Mouse (Mus musculus) E14TG2a.4 (cell line): Measurements from ENCODE around the gene Tcap.

ENCODE experiments used
- H3K27me3 ChIP-seq: 2 replicates; pipeline ENCODE4 v1.6.1; 2014; ENCODE audit warnings: low read length, control low read depth; ENCODE audit not compliant: insufficient read depth
- H3K36me3 ChIP-seq: 2 replicates; pipeline ENCODE4 v1.6.1; 2014; ENCODE audit warnings: low read length, control low read depth; ENCODE audit not compliant: insufficient read depth
- H3K4me1 ChIP-seq: replicated peaks from 2 replicates; pipeline ENCODE4 v1.6.1; 2014; ENCODE audit warnings: low read depth, low read length, control low read depth
- H3K4me3 ChIP-seq: replicated peaks from 2 replicates; pipeline ENCODE4 v1.5.1; 2014; ENCODE audit warnings: mild to moderate bottlenecking, low read length
- H3K9me3 ChIP-seq: 2 replicates; pipeline ENCODE4 v1.6.1; 2014; ENCODE audit warnings: low read length, control low read depth
- CTCF ChIP-seq: conservative IDR thresholded peaks from 2 replicates; pipeline ENCODE4 v1.5.1; 2014; ENCODE audit warnings: low read length
- NANOG ChIP-seq: IDR thresholded peaks from 2 replicates; pipeline ENCODE4 v1.6.1; 2014; ENCODE audit warnings: borderline replicate concordance, low read length, mixed read lengths
- POU5F1 ChIP-seq: IDR thresholded peaks from 2 replicates; pipeline ENCODE4 v1.6.1; 2014; ENCODE audit warnings: low read length, borderline replicate concordance

Tcap gene

DNA sequence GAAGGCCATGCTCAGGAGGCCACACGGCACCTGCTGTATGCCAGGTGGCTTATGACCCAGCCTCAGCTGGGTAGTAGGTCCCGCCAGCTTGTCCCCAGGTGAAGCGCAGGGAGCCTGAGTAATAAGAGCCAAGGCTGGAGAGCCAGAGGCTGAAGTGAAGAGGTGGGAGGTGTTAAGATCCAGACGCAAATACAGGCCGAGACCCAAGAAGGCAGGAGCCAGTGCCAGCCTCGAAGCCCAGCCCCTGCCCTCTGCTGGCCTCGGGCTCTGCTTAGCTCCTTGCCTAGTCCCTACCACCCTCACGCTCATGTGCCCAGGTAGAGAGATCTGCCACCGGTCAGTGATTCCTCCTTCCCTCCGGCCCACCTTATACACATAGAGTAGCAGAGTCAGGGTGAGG lies 4.7 kb downstream of the Tcap start:
- Histone ChIP-seq H3K4me3 (no peak overlapping the region), H3K27me3 (peaks cover 66% of the 10 kb centered on the region), H3K36me3 (no peaks in the 10 kb centered on the region), H3K9me3 (no peaks in the 10 kb centered on the region), H3K4me1 (peaks cover 81% of the 10 kb centered on the region)
- TF ChIP-seq POU5F1: no peak
- TF ChIP-seq NANOG: no peak
- TF ChIP-seq CTCF: no peak

DNA sequence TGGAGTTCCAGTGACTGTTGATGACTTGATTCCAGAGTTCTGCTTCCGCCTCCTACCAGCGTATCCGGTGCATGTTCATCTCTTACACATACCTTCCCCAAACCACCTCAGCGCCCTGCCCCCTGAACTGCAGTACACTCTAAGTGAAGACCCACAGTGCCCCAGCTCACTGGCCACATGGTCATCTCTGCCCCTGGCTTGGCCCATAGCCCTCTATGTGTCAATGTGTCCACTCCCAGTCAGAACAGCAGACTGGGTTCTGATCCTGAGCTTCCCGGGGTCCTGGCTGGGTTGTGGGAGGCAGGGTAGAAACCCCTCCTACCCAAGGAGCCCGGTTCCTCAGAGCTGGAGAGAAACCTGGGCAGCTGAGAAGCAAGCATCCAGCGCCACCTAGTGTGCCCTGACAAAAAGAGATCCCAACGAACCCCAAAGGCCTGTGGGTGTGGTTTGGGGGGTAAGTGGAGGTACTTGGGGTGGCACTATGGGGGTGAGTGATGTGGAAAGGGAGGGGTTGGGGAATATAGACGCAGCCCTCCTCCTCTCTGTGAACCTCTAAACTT lies 5.7 kb downstream of the Tcap start:
- H3K9me3 ChIP-seq: no peaks in the 10 kb centered on the region
- H3K27me3 ChIP-seq: peaks cover 55% of the 10 kb centered on the region
- TF ChIP-seq NANOG: no peak
- peak; percentile 46 for TF ChIP-seq CTCF
- peaks cover 77% of the 10 kb centered on the region for H3K4me1 ChIP-seq
- H3K4me3 ChIP-seq: no peak overlapping the region
- H3K36me3 ChIP-seq: no peaks in the 10 kb centered on the region

DNA sequence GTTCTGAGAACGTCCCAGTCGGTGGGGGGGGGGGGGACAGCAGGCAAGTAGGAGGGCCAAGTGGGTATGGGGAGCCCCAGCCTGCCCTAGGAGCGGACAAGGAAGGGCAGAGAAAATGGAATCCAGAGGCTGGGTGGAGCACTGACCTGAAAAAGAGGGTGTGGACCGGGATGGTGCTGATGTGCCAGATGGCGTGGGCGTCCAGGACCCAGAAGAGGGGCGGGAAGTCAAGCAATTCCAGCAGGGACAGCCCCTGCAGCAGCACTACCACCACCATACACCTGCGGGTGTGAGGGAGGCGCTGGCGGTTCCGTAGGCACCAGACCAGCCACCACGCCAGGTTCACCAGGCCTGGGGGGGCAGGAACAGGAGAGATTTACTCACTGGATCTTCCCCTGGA lies 6.5 kb downstream of the Tcap start:
- TF ChIP-seq CTCF (no peak), POU5F1 (no peak), NANOG (no peak)
- Histone ChIP-seq H3K4me1 (peaks cover 70% of the 10 kb centered on the region), H3K36me3 (no peaks in the 10 kb centered on the region), H3K27me3 (peaks cover 47% of the 10 kb centered on the region), H3K9me3 (no peaks in the 10 kb centered on the region), H3K4me3 (no peak overlapping the region)

DNA sequence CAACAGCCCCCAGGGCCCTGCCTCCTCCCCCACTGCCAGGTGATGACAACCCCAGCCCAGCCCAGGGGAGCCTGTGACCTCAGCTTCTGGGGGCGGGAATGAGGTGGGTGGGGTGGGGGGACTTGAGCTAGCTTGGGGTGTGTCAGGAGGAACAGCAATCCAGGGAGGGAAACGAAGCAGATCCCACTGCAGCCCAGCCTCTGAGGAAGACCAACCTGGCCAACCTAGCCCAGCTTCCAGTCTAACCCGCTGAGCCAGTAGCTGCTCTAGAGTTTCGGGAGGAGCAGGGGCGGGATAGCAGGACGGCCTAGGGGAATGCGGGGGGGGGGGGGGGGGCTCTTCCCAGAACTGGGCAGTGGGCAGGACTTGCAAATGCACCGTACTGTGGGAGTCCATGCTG lies 8.4 kb downstream of the Tcap start:
- Histone ChIP-seq H3K9me3 (no peaks in the 10 kb centered on the region), H3K4me3 (peak overlapping the region; percentile 26; the same call in 1 of the 2 replicates), H3K27me3 (peaks cover 28% of the 10 kb centered on the region), H3K4me1 (peaks cover 64% of the 10 kb centered on the region), H3K36me3 (no peaks in the 10 kb centered on the region)
- no peak for TF ChIP-seq CTCF
- TF ChIP-seq POU5F1: no peak
- no peak for TF ChIP-seq NANOG

DNA sequence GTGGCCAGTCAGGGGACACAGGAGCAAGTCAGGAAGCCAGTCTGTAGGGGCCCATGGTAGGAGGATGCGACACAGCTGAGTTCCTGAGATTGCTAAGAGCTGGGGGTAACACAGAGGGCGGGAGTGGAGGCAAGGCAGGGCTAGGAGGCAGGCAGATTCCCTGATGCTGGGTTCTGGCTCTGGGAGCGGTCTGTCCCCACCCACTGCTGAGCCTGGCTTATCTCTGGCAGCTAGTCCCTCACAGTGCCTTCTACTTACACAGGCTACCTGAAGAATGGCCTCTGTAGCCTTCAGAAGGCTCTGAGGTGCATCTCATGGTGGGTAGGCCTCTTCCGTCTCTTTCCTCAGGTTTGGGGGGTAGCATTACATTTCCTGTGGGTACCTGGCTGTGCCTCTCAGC lies 9.0 kb downstream of the Tcap start:
- peaks cover 22% of the 10 kb centered on the region for H3K27me3 ChIP-seq
- H3K9me3 ChIP-seq: no peaks in the 10 kb centered on the region
- peak overlapping the region; percentile 26 for H3K4me3 ChIP-seq
- H3K36me3 ChIP-seq: no peaks in the 10 kb centered on the region; the same call in 1 of the 2 replicates
- TF ChIP-seq CTCF (no peak), NANOG (no peak), POU5F1 (no peak)
- peaks cover 58% of the 10 kb centered on the region for H3K4me1 ChIP-seq

DNA sequence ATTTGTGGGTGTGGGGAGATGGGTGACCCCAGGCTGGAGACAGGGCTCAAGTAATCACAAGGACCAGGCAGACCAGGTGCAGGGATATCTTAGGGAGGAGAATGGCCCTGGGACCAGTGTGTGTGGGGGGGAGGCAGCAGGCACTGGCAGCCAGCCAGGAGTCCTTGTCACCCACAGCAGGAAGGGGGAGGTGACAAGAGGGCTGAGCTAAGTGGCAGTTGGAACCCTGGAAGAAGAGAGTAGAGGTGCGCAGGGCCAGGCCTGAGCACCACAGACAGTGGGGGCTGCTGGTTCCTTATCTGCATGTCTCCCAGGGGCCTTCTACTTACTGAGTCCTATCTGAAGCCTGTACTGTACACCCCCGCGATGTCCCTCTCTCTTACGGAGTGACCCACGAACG lies 9.7 kb downstream of the Tcap start:
- Histone ChIP-seq H3K4me1 (peaks cover 56% of the 10 kb centered on the region), H3K9me3 (no peaks in the 10 kb centered on the region), H3K4me3 (no peak overlapping the region), H3K27me3 (peaks cover 15% of the 10 kb centered on the region), H3K36me3 (no peaks in the 10 kb centered on the region; the same call in 1 of the 2 replicates)
- TF ChIP-seq POU5F1: no peak
- TF ChIP-seq NANOG: no peak
- TF ChIP-seq CTCF: no peak

DNA sequence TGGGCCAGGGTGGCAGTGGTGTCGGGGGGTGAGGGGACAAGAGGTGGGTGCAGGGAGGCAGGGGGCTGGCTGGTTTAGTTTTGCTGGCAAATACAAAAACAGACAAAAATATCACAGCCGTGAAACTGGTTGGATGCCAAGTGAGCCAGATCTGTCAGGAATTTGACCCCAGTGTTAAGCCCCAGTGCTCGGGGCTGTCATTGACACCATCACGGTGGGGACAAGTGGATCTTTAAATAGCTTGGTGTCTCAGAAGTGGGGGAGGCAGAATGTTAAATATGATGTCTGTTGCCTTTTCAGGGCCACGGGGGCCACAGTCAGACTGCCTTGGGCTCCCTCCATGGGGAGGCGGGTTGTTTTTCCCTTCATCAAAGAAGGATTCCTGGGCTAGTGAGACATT lies 10.7 kb downstream of the Tcap start:
- peaks cover 11% of the 10 kb centered on the region for H3K27me3 ChIP-seq
- peaks cover 52% of the 10 kb centered on the region for H3K4me1 ChIP-seq
- no peak overlapping the region for H3K4me3 ChIP-seq
- H3K36me3 ChIP-seq: no peaks in the 10 kb centered on the region; the same call in 1 of the 2 replicates
- H3K9me3 ChIP-seq: no peaks in the 10 kb centered on the region
- TF ChIP-seq CTCF (no peak), NANOG (no peak), POU5F1 (no peak)

DNA sequence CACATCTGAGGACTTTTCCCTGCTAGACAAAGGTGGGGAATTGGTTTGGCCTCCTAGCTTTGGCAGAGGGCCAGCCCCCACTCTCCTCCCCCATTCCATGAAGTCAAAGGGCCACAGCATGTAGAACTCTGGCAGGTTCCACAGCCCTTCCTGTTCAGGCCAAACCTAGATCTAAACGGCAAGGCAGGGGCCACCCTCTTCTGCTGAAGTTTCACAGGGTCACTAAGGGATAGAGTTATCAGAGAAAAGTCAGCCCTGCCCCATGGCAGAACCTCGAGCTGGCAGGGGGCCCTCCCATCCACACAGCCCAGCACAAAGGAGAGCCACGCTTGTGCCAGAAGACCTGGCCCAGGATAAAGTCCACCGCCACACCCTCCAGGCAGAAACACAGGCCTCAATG lies 11.4 kb downstream of the Tcap start:
- Histone ChIP-seq H3K27me3 (peaks cover 9% of the 10 kb centered on the region), H3K4me1 (peaks cover 50% of the 10 kb centered on the region), H3K9me3 (no peaks in the 10 kb centered on the region), H3K4me3 (no peak overlapping the region), H3K36me3 (no peaks in the 10 kb centered on the region; the same call in 1 of the 2 replicates)
- TF ChIP-seq NANOG: no peak
- no peak for TF ChIP-seq POU5F1
- TF ChIP-seq CTCF: no peak

DNA sequence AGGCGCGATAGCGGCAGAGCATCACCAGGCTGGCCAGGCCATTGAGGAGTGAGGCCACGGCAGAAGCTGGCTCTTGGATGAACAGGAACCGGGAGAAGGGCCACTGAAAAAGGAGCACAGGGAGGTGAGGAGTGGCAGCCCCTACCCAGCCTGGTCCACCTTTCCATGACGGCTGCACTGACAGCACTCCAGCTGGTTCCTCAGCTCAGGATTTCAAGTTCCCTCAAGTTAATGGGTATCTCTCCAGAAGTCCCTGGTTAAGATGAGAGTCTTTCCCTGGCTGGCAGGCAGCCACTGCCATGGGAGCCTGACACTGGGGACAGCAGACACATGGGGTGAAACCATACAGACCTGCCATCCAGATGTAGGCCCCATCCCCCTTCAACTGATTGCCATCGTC lies 14.3 kb downstream of the Tcap start:
- Histone ChIP-seq H3K4me3 (no peak overlapping the region), H3K9me3 (no peaks in the 10 kb centered on the region), H3K4me1 (peaks cover 32% of the 10 kb centered on the region), H3K36me3 (no peaks in the 10 kb centered on the region; the same call in 1 of the 2 replicates), H3K27me3 (no peaks in the 10 kb centered on the region)
- TF ChIP-seq NANOG: no peak
- no peak for TF ChIP-seq POU5F1
- TF ChIP-seq CTCF: no peak
